Mouse (Mus musculus): Measurements from ENCODE around the gene Mxd4. TPM values are rescaled to one million over a fixed set of nuclear protein-coding genes. Genes with fewer than 3 reads are reported as not detected.
A peak's percentile ranks its signal among the peaks of the same experiment; 100 is the strongest.

Mxd4 gene
- polyA plus RNA-seq, 1 experiment, result 236 TPM

- no peak for DNase-seq (ENCODE audit: low read depth)
Measured at GRCm38 (mm10) chr5:34170726-34171125, 16.8 kb downstream of the Mxd4 start.

GRCm38 (mm10) chr5:34169954-34170353, 17.6 kb downstream of the Mxd4 start:
- no peak for DNase-seq (ENCODE audit: low read depth)

- DNase-seq (ENCODE audit: low read depth), result peak; percentile 68
Measured at GRCm38 (mm10) chr5:34168950-34169891, 18.3 kb downstream of the Mxd4 start, which contains the start of the genes Poln and Haus3. Gene Poln (minus strand): TSS chr5:34169448. Gene Haus3 (minus strand): TSS chr5:34169527.

- no peak for DNase-seq (ENCODE audit: low read depth)
Measured at GRCm38 (mm10) chr5:34167857-34168256, 19.7 kb downstream of the Mxd4 start.

- DNase-seq (ENCODE audit: low read depth), result no peak
Measured at GRCm38 (mm10) chr5:34165793-34166192, 21.7 kb downstream of the Mxd4 start.

- DNase-seq (ENCODE audit: low read depth), result no peak
Measured at GRCm38 (mm10) chr5:34148476-34148875, 39.0 kb downstream of the Mxd4 start.

- no peak for DNase-seq (ENCODE audit: low read depth)
Measured at GRCm38 (mm10) chr5:34147554-34147953, 40.0 kb downstream of the Mxd4 start.

- DNase-seq (ENCODE audit: low read depth), result no peak
Measured at GRCm38 (mm10) chr5:34139751-34140150, 47.8 kb downstream of the Mxd4 start.

GRCm38 (mm10) chr5:34132731-34133130, 54.8 kb downstream of the Mxd4 start:
- DNase-seq (ENCODE audit: low read depth), result no peak

GRCm38 (mm10) chr5:34124131-34124530, 63.4 kb downstream of the Mxd4 start:
- no peak for DNase-seq (ENCODE audit: low read depth)

Other genes with a start within 250 kb of the Mxd4 start
- 41.5 and 43.8 TPM in 2 replicates for gene Gm1673, start 204.3 kb downstream of the Mxd4 start, polyA plus RNA-seq (2012; rRNA removed)
- gene Nat8l, start 191.7 kb downstream of the Mxd4 start, polyA plus RNA-seq (2012; rRNA removed), result 7.5 and 12.8 TPM in 2 replicates
- 6.0 and 20.3 TPM in 2 replicates for gene Poln, start 18.3 kb downstream of the Mxd4 start, polyA plus RNA-seq (2012; rRNA removed)
- 1.1 and 1.5 TPM in 2 replicates for gene Haus3, start 18.2 kb downstream of the Mxd4 start, polyA plus RNA-seq (2012; rRNA removed)
- gene Zfyve28, start 100.7 kb upstream of the Mxd4 start, polyA plus RNA-seq (2012; rRNA removed), result 1.3 and 5.1 TPM in 2 replicates
- 0.38 and 0.42 TPM in 2 replicates for gene Cfap99, start 100.9 kb upstream of the Mxd4 start, polyA plus RNA-seq (2012; rRNA removed)
- gene Rnf4, start 148.6 kb upstream of the Mxd4 start, polyA plus RNA-seq (2012; rRNA removed), result 87.8 and 111 TPM in 2 replicates
- gene Fam193a, start 182.2 kb upstream of the Mxd4 start, polyA plus RNA-seq (2012; rRNA removed), result 33.9 and 44.8 TPM in 2 replicates